Mouse (Mus musculus): ENCODE results near the gene Sectm1b. TPM values are rescaled to one million over a fixed set of nuclear protein-coding genes. Genes with fewer than 3 reads are reported as not detected.
"Not testable (repeated sequence)": the region's sequence is repeated elsewhere in the genome, so short reads cannot be mapped to it uniquely, and the experiment has no call there.

Gene Sectm1b
- polyA plus RNA-seq, 1 experiment from 2014 or later: not detected

GRCm38 (mm10) chr11:121045286-121045685, 18.1 kb downstream of the Sectm1b start:
- ATAC-seq (ENCODE audit: insufficient number of reproducible peaks, insufficient read depth, low FRiP score, low TSS enrichment): no peak
- no peaks in the 10 kb centered on the region for H3K27me3 ChIP-seq
- H3K9me3 ChIP-seq: no peaks in the 10 kb centered on the region
- H3K4me3 ChIP-seq: no peak overlapping the region
- H3K4me1 ChIP-seq: no peaks in the 10 kb centered on the region
- 79% methylated on average over 1 of the region's 1 CpGs for WGBS
- H3K27ac ChIP-seq: no peak overlapping the region
- no peak overlapping the region for H3K4me2 ChIP-seq (replicated peaks)
- H3K9ac ChIP-seq: no peak overlapping the region
- H3K36me3 ChIP-seq: no peaks in the 10 kb centered on the region

- WGBS: 67% methylated on average over 1 of the region's 1 CpGs
- H3K27me3 ChIP-seq; H3K27ac ChIP-seq; H3K4me3 ChIP-seq; H3K9me3 ChIP-seq; H3K4me2 ChIP-seq (replicated peaks); H3K9ac ChIP-seq; H3K4me1 ChIP-seq; ATAC-seq (ENCODE audit: insufficient number of reproducible peaks, insufficient read depth, low FRiP score, low TSS enrichment); H3K36me3 ChIP-seq: not testable (repeated sequence)
Observed at GRCm38 (mm10) chr11:121043025-121043424, 20.3 kb downstream of the Sectm1b start.

GRCm38 (mm10) chr11:121042480-121042879, 20.9 kb downstream of the Sectm1b start:
- 77% methylated on average over 4 of the region's 4 CpGs for WGBS

GRCm38 (mm10) chr11:121041636-121042035, 21.7 kb downstream of the Sectm1b start:
- no peaks in the 10 kb centered on the region for H3K36me3 ChIP-seq
- WGBS: 68% methylated on average over 4 of the region's 4 CpGs
- no peaks in the 10 kb centered on the region for H3K27me3 ChIP-seq
- no peaks in the 10 kb centered on the region for H3K9me3 ChIP-seq
- no peaks in the 10 kb centered on the region for H3K4me1 ChIP-seq
- no peak overlapping the region for H3K27ac ChIP-seq
- no peak overlapping the region for H3K4me3 ChIP-seq
- H3K9ac ChIP-seq: no peak overlapping the region; the same call in 1 of the 2 replicates
- no peak for ATAC-seq (ENCODE audit: insufficient number of reproducible peaks, insufficient read depth, low FRiP score, low TSS enrichment)
- H3K4me2 ChIP-seq (replicated peaks): no peak overlapping the region

More at GRCm38 (mm10) chr11:121042480-121042879, 20.9 kb downstream of the Sectm1b start:
- Histone ChIP-seq H3K9me3 (no peaks in the 10 kb centered on the region), H3K4me2 (replicated peaks) (no peak overlapping the region), H3K27ac (no peak overlapping the region), H3K9ac (no peak overlapping the region), H3K36me3 (no peaks in the 10 kb centered on the region), H3K4me3 (no peak overlapping the region), H3K4me1 (no peaks in the 10 kb centered on the region), H3K27me3 (no peaks in the 10 kb centered on the region)
- no peak for ATAC-seq (ENCODE audit: insufficient number of reproducible peaks, insufficient read depth, low FRiP score, low TSS enrichment)

- no peak overlapping the region for H3K4me2 ChIP-seq (replicated peaks)
- no peaks in the 10 kb centered on the region for H3K27me3 ChIP-seq
- no peak overlapping the region for H3K9ac ChIP-seq
- no peaks in the 10 kb centered on the region for H3K9me3 ChIP-seq
- H3K36me3 ChIP-seq: no peaks in the 10 kb centered on the region
- ATAC-seq (ENCODE audit: insufficient number of reproducible peaks, insufficient read depth, low FRiP score, low TSS enrichment): no peak
- 8% methylated on average over 4 of the region's 4 CpGs for WGBS
- H3K4me3 ChIP-seq: no peak overlapping the region
- H3K27ac ChIP-seq: no peak overlapping the region
- no peaks in the 10 kb centered on the region for H3K4me1 ChIP-seq
Observed at GRCm38 (mm10) chr11:121041212-121041611, 22.2 kb downstream of the Sectm1b start.

- H3K36me3 ChIP-seq: no peaks in the 10 kb centered on the region
- H3K4me3 ChIP-seq: no peak within 1 kb of the TSS
- no peaks in the 10 kb centered on the region for H3K27me3 ChIP-seq
- H3K4me1 ChIP-seq: no peaks in the 10 kb centered on the region
- no peaks in the 10 kb centered on the region for H3K9me3 ChIP-seq
- H3K27ac ChIP-seq: no peak within 1 kb of the TSS
- 77% methylated on average over 5 of the region's 5 CpGs for WGBS
- H3K4me2 ChIP-seq (replicated peaks): no peak within 1 kb of the TSS
- no peak within 1 kb of the TSS for H3K9ac ChIP-seq
- no peak for ATAC-seq (ENCODE audit: insufficient number of reproducible peaks, insufficient read depth, low FRiP score, low TSS enrichment)
Observed at GRCm38 (mm10) chr11:121039302-121039701, 24.1 kb downstream of the Sectm1b start, which contains the start of gene Cd7. Cd7 (minus strand) TSS chr11:121039418.

- no peaks in the 10 kb centered on the region for H3K4me1 ChIP-seq
- no peaks in the 10 kb centered on the region for H3K27me3 ChIP-seq
- 90% methylated on average over 11 of the region's 11 CpGs for WGBS
- no peaks in the 10 kb centered on the region for H3K36me3 ChIP-seq
- H3K27ac ChIP-seq: no peak overlapping the region
- H3K9ac ChIP-seq: no peak overlapping the region
- H3K9me3 ChIP-seq: no peaks in the 10 kb centered on the region
- no peak overlapping the region for H3K4me2 ChIP-seq (replicated peaks)
- H3K4me3 ChIP-seq: no peak overlapping the region
- no peak for ATAC-seq (ENCODE audit: insufficient number of reproducible peaks, insufficient read depth, low FRiP score, low TSS enrichment)
Observed at GRCm38 (mm10) chr11:121038366-121039240, 24.8 kb downstream of the Sectm1b start.

GRCm38 (mm10) chr11:121033118-121033517, 30.3 kb downstream of the Sectm1b start:
- Histone ChIP-seq H3K36me3 (no peaks in the 10 kb centered on the region), H3K4me1 (no peaks in the 10 kb centered on the region), H3K27me3 (no peaks in the 10 kb centered on the region), H3K9me3 (no peaks in the 10 kb centered on the region), H3K4me2 (replicated peaks) (no peak overlapping the region), H3K9ac (no peak overlapping the region), H3K27ac (no peak overlapping the region), H3K4me3 (no peak overlapping the region)
- 83% methylated on average over 5 of the region's 5 CpGs for WGBS
- no peak for ATAC-seq (ENCODE audit: insufficient number of reproducible peaks, insufficient read depth, low FRiP score, low TSS enrichment)

GRCm38 (mm10) chr11:121027259-121027658, 36.1 kb downstream of the Sectm1b start:
- no peak overlapping the region for H3K4me3 ChIP-seq
- H3K36me3 ChIP-seq: no peaks in the 10 kb centered on the region
- H3K4me2 ChIP-seq (replicated peaks): no peak overlapping the region
- H3K27ac ChIP-seq: no peak overlapping the region
- no peaks in the 10 kb centered on the region for H3K4me1 ChIP-seq
- no peaks in the 10 kb centered on the region for H3K27me3 ChIP-seq
- H3K9ac ChIP-seq: no peak overlapping the region
- WGBS: 81% methylated on average over 7 of the region's 7 CpGs
- H3K9me3 ChIP-seq: no peaks in the 10 kb centered on the region
- no peak for ATAC-seq (ENCODE audit: insufficient number of reproducible peaks, insufficient read depth, low FRiP score, low TSS enrichment)

GRCm38 (mm10) chr11:121024163-121024562, 39.2 kb downstream of the Sectm1b start:
- ATAC-seq (ENCODE audit: insufficient number of reproducible peaks, insufficient read depth, low FRiP score, low TSS enrichment): no peak
- no peaks in the 10 kb centered on the region for H3K9me3 ChIP-seq
- no peak overlapping the region for H3K9ac ChIP-seq
- 64% methylated on average over 6 of the region's 6 CpGs for WGBS
- no peaks in the 10 kb centered on the region for H3K4me1 ChIP-seq
- H3K27me3 ChIP-seq: no peaks in the 10 kb centered on the region
- H3K27ac ChIP-seq: no peak overlapping the region
- H3K4me3 ChIP-seq: no peak overlapping the region
- no peak overlapping the region for H3K4me2 ChIP-seq (replicated peaks)
- H3K36me3 ChIP-seq: no peaks in the 10 kb centered on the region

- H3K36me3 ChIP-seq: no peaks in the 10 kb centered on the region
- H3K9ac ChIP-seq: no peak overlapping the region
- H3K9me3 ChIP-seq: no peaks in the 10 kb centered on the region
- no peak overlapping the region for H3K4me2 ChIP-seq (replicated peaks)
- no peak overlapping the region for H3K27ac ChIP-seq
- H3K4me1 ChIP-seq: no peaks in the 10 kb centered on the region
- ATAC-seq (ENCODE audit: insufficient number of reproducible peaks, insufficient read depth, low FRiP score, low TSS enrichment): no peak
- H3K4me3 ChIP-seq: no peak overlapping the region
- no peaks in the 10 kb centered on the region for H3K27me3 ChIP-seq
- WGBS: 82% methylated on average over 5 of the region's 5 CpGs
Observed at GRCm38 (mm10) chr11:121019501-121019900, 43.9 kb downstream of the Sectm1b start.

- WGBS: 32% methylated on average over 3 of the region's 3 CpGs
- ATAC-seq (ENCODE audit: insufficient number of reproducible peaks, insufficient read depth, low FRiP score, low TSS enrichment): 0 out of 2 replicates have a peak, but pooled peaks have one; percentile 60
- no peak overlapping the region for H3K4me3 ChIP-seq
- no peaks in the 10 kb centered on the region for H3K9me3 ChIP-seq
- no peaks in the 10 kb centered on the region for H3K4me1 ChIP-seq
- H3K4me2 ChIP-seq (replicated peaks): no peak overlapping the region
- H3K36me3 ChIP-seq: no peaks in the 10 kb centered on the region
- H3K9ac ChIP-seq: no peak overlapping the region
- no peak overlapping the region for H3K27ac ChIP-seq
- no peaks in the 10 kb centered on the region for H3K27me3 ChIP-seq
Observed at GRCm38 (mm10) chr11:121017703-121018102, 45.7 kb downstream of the Sectm1b start.
